Mouse (Mus musculus) C2C12 (cell line): ENCODE measurements around the gene Tvp23a.

Experiments
- CTCF ChIP-seq: IDR thresholded peaks from one replicate; pipeline ENCODE4 v1.5.1; 2011; ENCODE audit not compliant: control insufficient read depth, insufficient read depth, insufficient read length
- MAX ChIP-seq: IDR thresholded peaks from one replicate; pipeline ENCODE4 v1.6.1; 2011; ENCODE audit warnings: mild to moderate bottlenecking, control low read depth

DNA sequence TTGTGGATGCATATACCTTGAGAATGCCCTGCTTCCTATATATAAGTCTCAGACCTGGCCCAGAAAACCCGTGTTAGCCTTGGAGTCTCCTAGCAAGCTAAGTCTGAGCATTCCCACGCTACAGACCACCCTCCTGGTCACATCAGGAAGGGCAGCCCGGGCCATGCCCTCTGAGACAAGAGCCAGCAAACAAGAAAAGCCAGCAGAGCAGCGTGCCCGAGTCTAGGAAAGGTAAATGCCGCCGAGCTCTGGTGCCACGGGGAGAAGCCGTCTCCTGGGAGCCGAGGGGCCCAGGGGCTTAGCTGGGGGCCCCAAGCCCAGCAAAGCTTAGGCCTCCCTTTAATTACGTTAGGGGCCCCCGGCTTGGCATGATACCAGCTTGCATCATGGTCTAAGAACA is 61.9 kb downstream of the Tvp23a start:
- TF ChIP-seq CTCF (no peak), MAX (no peak)
